Mouse (Mus musculus): ENCODE data around the gene Cyp17a1.

GRCm38 (mm10) chr19:46691078-46691477 is 18.1 kb upstream of the Cyp17a1 start:
- TF ChIP-seq CTCF (IDR thresholded peaks at IDR 0.05; ENCODE audit: borderline replicate concordance, extremely low read depth, insufficient read depth, insufficient read length) (no peak), POLR2A (IDR thresholded peaks at IDR 0.05; ENCODE audit: borderline replicate concordance, extremely low read depth, insufficient read depth, insufficient read length, poor library complexity, severe bottlenecking) (no peak)
